Mouse (Mus musculus): Measurements from ENCODE around the gene Myom1. TPM values are rescaled to one million over a fixed set of nuclear protein-coding genes. Genes with fewer than 3 reads are reported as not detected.

The Myom1 gene
- total RNA-seq, 2 experiments from 2014 or later = 1.8 to 2.1 TPM

GRCm38 (mm10) chr17:70990403-70991303 is 11.8 kb upstream of the Myom1 start:
- peak; percentile 77 for DNase-seq
- intact Hi-C loops (cut with DNase I) = no loop called here

GRCm38 (mm10) chr17:70991706-70992625 is 10.5 kb upstream of the Myom1 start:
- no peak for DNase-seq
- intact Hi-C loops (cut with DNase I) = no loop called here

GRCm38 (mm10) chr17:70992662-70993061 is 9.8 kb upstream of the Myom1 start:
- no peak for DNase-seq
- intact Hi-C loops (cut with DNase I) = no loop called here

- intact Hi-C loops (cut with DNase I) = no loop called here
- no peak for DNase-seq
These were observed 9.0 kb upstream of the Myom1 start for GRCm38 (mm10) chr17:70993385-70993807.

- no peak for DNase-seq
- intact Hi-C loops (cut with DNase I) = no loop called here
These were observed 7.8 kb upstream of the Myom1 start for GRCm38 (mm10) chr17:70994671-70995070.

- DNase-seq = no peak
- intact Hi-C loops (cut with DNase I) = no loop called here
These were observed 6.9 kb upstream of the Myom1 start for GRCm38 (mm10) chr17:70995551-70995950.

GRCm38 (mm10) chr17:70997836-70998235 is 4.6 kb upstream of the Myom1 start:
- no peak for DNase-seq
- intact Hi-C loops (cut with DNase I) = no loop called here

GRCm38 (mm10) chr17:70998400-70998975 is 3.9 kb upstream of the Myom1 start:
- intact Hi-C loops (cut with DNase I) = no loop called here
- DNase-seq = no peak

- DNase-seq = no peak
- intact Hi-C loops (cut with DNase I) = no loop called here
These were observed 3.2 kb upstream of the Myom1 start for GRCm38 (mm10) chr17:70999187-70999586.

- intact Hi-C loops (cut with DNase I) = loop anchor here (10.0 kb wide), 1 partner anchor 185 kb away; the partner anchor contains the start of gene Lpin2
- no peak for DNase-seq
These were observed 2.2 kb upstream of the Myom1 start for GRCm38 (mm10) chr17:71000255-71000654.

GRCm38 (mm10) chr17:71001067-71001466 is 1.4 kb upstream of the Myom1 start:
- intact Hi-C loops (cut with DNase I) = loop anchor here (10.0 kb wide), 1 partner anchor 184 kb away; the partner anchor contains the start of gene Lpin2
- no peak for DNase-seq

- DNase-seq = peak; percentile 43
- intact Hi-C loops (cut with DNase I) = loop anchor here (10.0 kb wide), 1 partner anchor 183 kb away; the partner anchor contains the start of gene Lpin2
These were observed 743 bp upstream of the Myom1 start for GRCm38 (mm10) chr17:71001699-71002080.

- DNase-seq = no peak
- intact Hi-C loops (cut with DNase I) = loop anchor here (10.0 kb wide), 1 partner anchor 182 kb away; the partner anchor contains the start of gene Lpin2
These were observed 286 bp downstream of the Myom1 start, which contains the start of gene Myl12a for GRCm38 (mm10) chr17:71002744-71003094. Gene Myl12a, minus strand, starts transcription at chr17:71002878.

GRCm38 (mm10) chr17:71003112-71003511 is 679 bp downstream of the Myom1 start:
- no peak for DNase-seq
- intact Hi-C loops (cut with DNase I) = loop anchor here (10.0 kb wide), 1 partner anchor 182 kb away; the partner anchor contains the start of gene Lpin2

GRCm38 (mm10) chr17:71003721-71004120 is 1.3 kb downstream of the Myom1 start:
- DNase-seq = no peak
- intact Hi-C loops (cut with DNase I) = loop anchor here (10.0 kb wide), 1 partner anchor 181 kb away; the partner anchor contains the start of gene Lpin2

GRCm38 (mm10) chr17:71004186-71004960 is 1.9 kb downstream of the Myom1 start:
- no peak for DNase-seq
- intact Hi-C loops (cut with DNase I) = loop anchor here (10.0 kb wide), 1 partner anchor 180 kb away; the partner anchor contains the start of gene Lpin2

GRCm38 (mm10) chr17:71006976-71007375 is 4.5 kb downstream of the Myom1 start:
- intact Hi-C loops (cut with DNase I) = loop anchor here (10.0 kb wide), 1 partner anchor 178 kb away; the partner anchor contains the start of gene Lpin2
- no peak for DNase-seq

GRCm38 (mm10) chr17:71008676-71009075 is 6.2 kb downstream of the Myom1 start:
- no peak for DNase-seq
- intact Hi-C loops (cut with DNase I) = loop anchor here (10.0 kb wide), 1 partner anchor 176 kb away; the partner anchor contains the start of gene Lpin2

- intact Hi-C loops (cut with DNase I) = loop anchor here (10.0 kb wide), 1 partner anchor 175 kb away; the partner anchor contains the start of gene Lpin2
- no peak for DNase-seq
These were observed 7.3 kb downstream of the Myom1 start for GRCm38 (mm10) chr17:71009751-71010150.

Measured in left cerebral cortex, postnatal 4 days (tissue).